Mouse (Mus musculus) forebrain, embryonic 15.5 days (tissue): ENCODE data around the gene Bcl11a. TPM values are rescaled to one million over a fixed set of nuclear protein-coding genes. Genes with fewer than 3 reads are reported as not detected.
A peak's percentile ranks its signal among the peaks of the same experiment; 100 is the strongest.

Experiments used
- ATAC-seq: fragments of 200-750 bp; cut with Nextera tagmentation; replicated peaks from 2 replicates; pipeline ENCODE4 v1.8.0; 2017; ENCODE audit warnings: mild to moderate bottlenecking, moderate TSS enrichment, moderate library complexity
- H3K27ac ChIP-seq: fragments of 300-500 bp; sonication (generic); replicated peaks from 2 replicates; pipeline ENCODE4 v1.5.1; 2015; ENCODE audit warnings: mild to moderate bottlenecking, inconsistent platforms
- H3K27me3 ChIP-seq: fragments of 300-500 bp; sonication (generic); 2 replicates; pipeline ENCODE4 v1.6.1; 2015; ENCODE audit warnings: inconsistent platforms
- H3K36me3 ChIP-seq: fragments of 300-500 bp; sonication (generic); 2 replicates; pipeline ENCODE4 v1.6.1; 2015; ENCODE audit warnings: mild to moderate bottlenecking, inconsistent platforms
- H3K4me1 ChIP-seq: fragments of 300-500 bp; sonication (generic); 2 replicates; pipeline ENCODE4 v1.6.1; 2015; ENCODE audit warnings: inconsistent platforms
- H3K4me2 ChIP-seq: fragments of 300-500 bp; sonication (generic); replicated peaks from 2 replicates; pipeline ENCODE4 v1.6.1; 2015; ENCODE audit warnings: mild to moderate bottlenecking, inconsistent platforms
- H3K4me3 ChIP-seq: fragments of 300-500 bp; sonication (generic); 2 replicates; pipeline ENCODE4 v1.5.1; 2015; ENCODE audit warnings: mild to moderate bottlenecking, inconsistent platforms
- H3K9ac ChIP-seq: fragments of 300-500 bp; sonication (generic); replicated peaks from 2 replicates; pipeline ENCODE4 v1.6.1; 2015; ENCODE audit warnings: mild to moderate bottlenecking, inconsistent platforms
- H3K9me3 ChIP-seq: fragments of 300-500 bp; sonication (generic); 2 replicates; pipeline ENCODE4 v1.6.1; 2016; ENCODE audit warnings: inconsistent platforms
- WGBS: fragments of 180-500 bp; shearing (Covaris S2); methylation state at CpG from one replicate; pipeline ENCODE4 v1.1.7; 2015; ENCODE audit warnings: mixed read lengths; 5-methylcytosine and 5-hydroxymethylcytosine counted together
- polyA plus RNA-seq: library from polyadenylated mRNA; unstranded; fragments of >200 nt; fragmentation: Nextera tagmentation; extraction: Ambion mirVana; gene quantifications from 2 replicates; pipeline ENCODE4 v1.2.1, GENCODE M21; 2015

Gene Bcl11a
- polyA plus RNA-seq, 1 experiment from 2014 or later = 204 TPM

- ATAC-seq = no peak
- peaks cover 69% of the 10 kb centered on the region for H3K4me1 ChIP-seq
- H3K27ac ChIP-seq = no peak overlapping the region
- H3K36me3 ChIP-seq = peaks cover 7% of the 10 kb centered on the region; the same call in 1 of the 2 replicates
- H3K4me3 ChIP-seq = no peak overlapping the region
- no peaks in the 10 kb centered on the region for H3K27me3 ChIP-seq
- WGBS = 67% methylated on average over 9 of the region's 9 CpGs
- no peak overlapping the region for H3K9ac ChIP-seq
- no peak overlapping the region for H3K4me2 ChIP-seq
- no peaks in the 10 kb centered on the region for H3K9me3 ChIP-seq
Measured at GRCm38 (mm10) chr11:24149462-24150220, 71.8 kb downstream of the Bcl11a start.

- H3K9ac ChIP-seq = no peak overlapping the region
- no peak overlapping the region for H3K4me2 ChIP-seq
- WGBS = 73% methylated on average over 7 of the region's 7 CpGs
- H3K4me1 ChIP-seq = peaks cover 73% of the 10 kb centered on the region
- H3K36me3 ChIP-seq = peaks cover 3% of the 10 kb centered on the region; the same call in 1 of the 2 replicates
- H3K27me3 ChIP-seq = no peaks in the 10 kb centered on the region
- ATAC-seq = peak; percentile 53; the same call in 1 of the 2 replicates
- H3K4me3 ChIP-seq = no peak overlapping the region
- no peaks in the 10 kb centered on the region for H3K9me3 ChIP-seq
- H3K27ac ChIP-seq = peak overlapping the region; percentile 54
Measured at GRCm38 (mm10) chr11:24152076-24152784, 74.4 kb downstream of the Bcl11a start.

GRCm38 (mm10) chr11:24153049-24153448, 75.2 kb downstream of the Bcl11a start:
- Histone ChIP-seq H3K4me1 (peaks cover 77% of the 10 kb centered on the region), H3K27me3 (no peaks in the 10 kb centered on the region), H3K4me3 (no peak overlapping the region), H3K9me3 (no peaks in the 10 kb centered on the region), H3K27ac (peak overlapping the region; percentile 54; the same call in 1 of the 2 replicates), H3K36me3 (peaks cover 3% of the 10 kb centered on the region; the same call in 1 of the 2 replicates), H3K4me2 (no peak overlapping the region), H3K9ac (no peak overlapping the region)
- peak; percentile 51 for ATAC-seq
- 55% methylated on average over 10 of the region's 10 CpGs for WGBS

- H3K9ac ChIP-seq = no peak overlapping the region
- ATAC-seq = no peak
- no peak overlapping the region for H3K4me2 ChIP-seq
- H3K36me3 ChIP-seq = no peaks in the 10 kb centered on the region
- no peaks in the 10 kb centered on the region for H3K27me3 ChIP-seq
- H3K4me3 ChIP-seq = no peak overlapping the region
- H3K4me1 ChIP-seq = peaks cover 81% of the 10 kb centered on the region
- 58% methylated on average over 9 of the region's 9 CpGs for WGBS
- H3K27ac ChIP-seq = no peak overlapping the region
- H3K9me3 ChIP-seq = no peaks in the 10 kb centered on the region
Measured at GRCm38 (mm10) chr11:24158026-24158425, 80.2 kb downstream of the Bcl11a start.

GRCm38 (mm10) chr11:24159656-24160055, 81.8 kb downstream of the Bcl11a start:
- 48% methylated on average over 2 of the region's 2 CpGs for WGBS
- H3K27ac ChIP-seq = peak overlapping the region; percentile 33
- H3K9ac ChIP-seq = no peak overlapping the region
- no peak for ATAC-seq
- peaks cover 68% of the 10 kb centered on the region for H3K4me1 ChIP-seq
- no peaks in the 10 kb centered on the region for H3K27me3 ChIP-seq
- H3K4me3 ChIP-seq = no peak overlapping the region
- no peaks in the 10 kb centered on the region for H3K9me3 ChIP-seq
- H3K4me2 ChIP-seq = no peak overlapping the region
- peaks cover 16% of the 10 kb centered on the region for H3K36me3 ChIP-seq

GRCm38 (mm10) chr11:24161458-24161857, 83.6 kb downstream of the Bcl11a start:
- no peak overlapping the region for H3K4me2 ChIP-seq
- peaks cover 22% of the 10 kb centered on the region for H3K36me3 ChIP-seq
- H3K4me1 ChIP-seq = peaks cover 70% of the 10 kb centered on the region
- H3K27me3 ChIP-seq = no peaks in the 10 kb centered on the region
- ATAC-seq = no peak
- H3K9me3 ChIP-seq = no peaks in the 10 kb centered on the region
- WGBS = 26% methylated on average over 2 of the region's 2 CpGs
- peak overlapping the region; percentile 62 for H3K27ac ChIP-seq
- no peak overlapping the region for H3K9ac ChIP-seq
- no peak overlapping the region for H3K4me3 ChIP-seq

- WGBS = 11% methylated on average over 7 of the region's 7 CpGs
- H3K4me1 ChIP-seq = peaks cover 67% of the 10 kb centered on the region
- peak; percentile 93 for ATAC-seq
- H3K27me3 ChIP-seq = no peaks in the 10 kb centered on the region
- H3K36me3 ChIP-seq = peaks cover 22% of the 10 kb centered on the region
- no peak overlapping the region for H3K9ac ChIP-seq
- no peaks in the 10 kb centered on the region for H3K9me3 ChIP-seq
- no peak overlapping the region for H3K4me2 ChIP-seq
- H3K27ac ChIP-seq = peak overlapping the region; percentile 62
- no peak overlapping the region for H3K4me3 ChIP-seq
Measured at GRCm38 (mm10) chr11:24162056-24162455, 84.2 kb downstream of the Bcl11a start.

- 0 out of 2 replicates have a peak overlapping the region, but pooled peaks have one; percentile 62 for H3K27ac ChIP-seq
- H3K9ac ChIP-seq = no peak overlapping the region
- ATAC-seq = no peak
- no peaks in the 10 kb centered on the region for H3K9me3 ChIP-seq
- peaks cover 59% of the 10 kb centered on the region for H3K4me1 ChIP-seq
- peaks cover 22% of the 10 kb centered on the region for H3K36me3 ChIP-seq
- H3K4me3 ChIP-seq = no peak overlapping the region
- 94% methylated on average over 8 of the region's 8 CpGs for WGBS
- H3K27me3 ChIP-seq = no peaks in the 10 kb centered on the region
- no peak overlapping the region for H3K4me2 ChIP-seq
Measured at GRCm38 (mm10) chr11:24163072-24163471, 85.2 kb downstream of the Bcl11a start.

GRCm38 (mm10) chr11:24164065-24164464, 86.2 kb downstream of the Bcl11a start:
- no peak overlapping the region for H3K27ac ChIP-seq
- 96% methylated on average over 25 of the region's 26 CpGs for WGBS
- H3K9ac ChIP-seq = no peak overlapping the region
- H3K36me3 ChIP-seq = peaks cover 22% of the 10 kb centered on the region
- no peak overlapping the region for H3K4me3 ChIP-seq
- H3K27me3 ChIP-seq = no peaks in the 10 kb centered on the region
- ATAC-seq = no peak
- no peak overlapping the region for H3K4me2 ChIP-seq
- peaks cover 61% of the 10 kb centered on the region for H3K4me1 ChIP-seq
- H3K9me3 ChIP-seq = no peaks in the 10 kb centered on the region

- WGBS = 79% methylated on average over 5 of the region's 5 CpGs
- Histone ChIP-seq H3K4me3 (no peak overlapping the region), H3K9ac (no peak overlapping the region), H3K27ac (no peak overlapping the region), H3K4me1 (peaks cover 19% of the 10 kb centered on the region), H3K9me3 (no peaks in the 10 kb centered on the region), H3K36me3 (0 out of 2 replicates have a peak, but pooled peaks cover 9% of the 10 kb centered on the region), H3K4me2 (no peak overlapping the region), H3K27me3 (no peaks in the 10 kb centered on the region)
- 0 out of 2 replicates have a peak, but pooled peaks have one; percentile 44 for ATAC-seq
Measured at GRCm38 (mm10) chr11:24171675-24172285, 93.9 kb downstream of the Bcl11a start.

GRCm38 (mm10) chr11:24172585-24172984, 94.7 kb downstream of the Bcl11a start:
- Histone ChIP-seq H3K9ac (no peak overlapping the region), H3K27ac (no peak overlapping the region), H3K4me3 (no peak overlapping the region), H3K4me1 (peaks cover 17% of the 10 kb centered on the region), H3K27me3 (no peaks in the 10 kb centered on the region), H3K36me3 (0 out of 2 replicates have a peak, but pooled peaks cover 9% of the 10 kb centered on the region), H3K9me3 (no peaks in the 10 kb centered on the region), H3K4me2 (no peak overlapping the region)
- 95% methylated on average over 17 of the region's 17 CpGs for WGBS
- ATAC-seq = no peak
